Mouse (Mus musculus): ENCODE results near the gene Fxr1.

- TF ChIP-seq CTCF (IDR thresholded peaks at IDR 0.05; ENCODE audit: borderline replicate concordance, insufficient read depth, low read length), result no peak
- TF ChIP-seq POLR2A (IDR thresholded peaks at IDR 0.05; ENCODE audit: low read depth, low read length), result no peak
Observed at GRCm38 (mm10) chr3:34020382-34021258, 877 bp downstream of the Fxr1 start.
